8 mouse cellular contexts compared by ENCODE assay signal in the genomic region with DNA sequence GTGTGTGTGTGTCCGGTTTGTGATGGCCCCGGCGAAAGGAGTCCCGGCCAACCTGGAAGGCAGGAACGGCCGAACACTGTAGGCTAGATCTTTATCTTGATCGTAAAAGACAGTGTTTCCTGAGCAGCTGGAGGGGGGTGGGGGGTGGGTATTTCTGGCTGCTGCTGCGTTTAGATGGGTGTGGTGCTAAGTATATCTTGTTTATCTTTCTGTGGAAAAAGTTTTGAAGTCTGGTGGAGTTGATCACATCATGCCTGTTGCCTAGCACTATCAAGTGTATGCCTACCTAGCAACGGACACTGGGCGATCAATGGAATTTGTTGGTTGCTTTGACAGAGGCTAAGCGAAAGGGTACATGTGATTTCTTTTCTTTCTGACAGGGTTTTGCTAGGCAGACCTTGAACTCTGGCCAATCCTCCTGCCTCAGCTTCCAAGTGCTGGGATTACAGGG. TPM values are rescaled to one million over a fixed set of nuclear protein-coding genes. Genes with fewer than 3 reads are reported as not detected.
DNase-seq lines count a peak whose midpoint lies in the region; ATAC-seq and TF ChIP-seq lines count a peak whose summit lies in the region.

No protein-coding gene starts in this region.

- no peaks in the 10 kb centered on the region for H3K27me3 ChIP-seq in ES-Bruce4 (ENCODE audit: control insufficient read depth, insufficient read depth, low read length, poor library complexity, severe bottlenecking)
- no peaks in the 10 kb centered on the region for H3K27me3 ChIP-seq in embryonic facial prominence, embryonic 11.5 days (ENCODE audit: control insufficient read depth, insufficient read depth, low read length)
- H3K27me3 ChIP-seq in hindbrain, embryonic 10.5 days (ENCODE audit: insufficient read depth, poor library complexity, severe bottlenecking) = no peaks in the 10 kb centered on the region
- no peaks in the 10 kb centered on the region for H3K27me3 ChIP-seq in liver, embryonic 16.5 days (ENCODE audit: control insufficient read depth, insufficient read depth, low read depth, low read length)
- H3K27me3 ChIP-seq in neural tube, embryonic 13.5 days = no peaks in the 10 kb centered on the region

- ATAC-seq in embryonic facial prominence, embryonic 11.5 days (replicated peaks; ENCODE audit: insufficient number of reproducible peaks, low FRiP score, low TSS enrichment, low read depth) = peak; percentile 1; the same call in 1 of the 2 replicates
- ATAC-seq in liver, embryonic 16.5 days (ENCODE audit: low read depth) = peak; percentile 25
- ATAC-seq in neural tube, embryonic 13.5 days (ENCODE audit: low read depth) = peak; percentile 10; the same call in 1 of the 2 replicates

- no peak for TF ChIP-seq EP300 in ES-Bruce4 (IDR thresholded peaks at IDR 0.05; ENCODE audit: insufficient read depth, low read depth, low read length)

- peak overlapping the region; percentile 79 for H3K4me2 ChIP-seq in embryonic facial prominence, embryonic 11.5 days (ENCODE audit: low read depth, low read length)
- peak overlapping the region; percentile 77 for H3K4me2 ChIP-seq in liver, embryonic 16.5 days (ENCODE audit: low read depth, low read length)
- peak overlapping the region; percentile 81 for H3K4me2 ChIP-seq in neural tube, embryonic 13.5 days

- peak overlapping the region; percentile 95 for H3K9ac ChIP-seq in ES-Bruce4 (ENCODE audit: low read depth, poor library complexity, severe bottlenecking)
- peak overlapping the region; percentile 98 for H3K9ac ChIP-seq in embryonic facial prominence, embryonic 11.5 days (replicated peaks; ENCODE audit: low read length)
- H3K9ac ChIP-seq in liver, embryonic 16.5 days (ENCODE audit: low read depth, low read length) = peak overlapping the region; percentile 81
- H3K9ac ChIP-seq in neural tube, embryonic 13.5 days = peak overlapping the region; percentile 96

- H3K9me3 ChIP-seq in ES-Bruce4 (replicated peaks; ENCODE audit: control insufficient read depth, insufficient read depth, low read length, poor library complexity, severe bottlenecking) = no peaks in the 10 kb centered on the region
- H3K9me3 ChIP-seq in embryonic facial prominence, embryonic 11.5 days (replicated peaks; ENCODE audit: control insufficient read depth, low read length) = no peaks in the 10 kb centered on the region
- H3K9me3 ChIP-seq in hindbrain, embryonic 10.5 days = no peaks in the 10 kb centered on the region
- no peaks in the 10 kb centered on the region for H3K9me3 ChIP-seq in liver, embryonic 16.5 days (replicated peaks; ENCODE audit: control insufficient read depth, low read length)
- no peaks in the 10 kb centered on the region for H3K9me3 ChIP-seq in neural tube, embryonic 13.5 days

- no peak for TF ChIP-seq POLR2A in ES-Bruce4 (IDR thresholded peaks at IDR 0.05; ENCODE audit: insufficient read depth, low read length)

- peak overlapping the region; percentile 3; the same call in 1 of the 2 replicates for H3K27ac ChIP-seq in ES-Bruce4 (ENCODE audit: insufficient read depth, low read length)
- peak overlapping the region; percentile 97 for H3K27ac ChIP-seq in embryonic facial prominence, embryonic 11.5 days (replicated peaks; ENCODE audit: low read depth, low read length)
- H3K27ac ChIP-seq in hindbrain, embryonic 10.5 days = peak overlapping the region; percentile 99
- peak overlapping the region; percentile 90 for H3K27ac ChIP-seq in liver, embryonic 16.5 days (ENCODE audit: low read length)
- peak overlapping the region; percentile 99 for H3K27ac ChIP-seq in neural tube, embryonic 13.5 days (replicated peaks)

- peak; percentile 56 for DNase-seq in cerebellum, adult 9-10 months
- no peak for DNase-seq in cerebellum, postnatal 4 days (ENCODE audit: low spot score in 2 of 2)
- DNase-seq in embryonic facial prominence, embryonic 11.5 days (ENCODE audit: low spot score) = peak; percentile 50
- DNase-seq in hindbrain, embryonic 10.5 days (ENCODE audit: low spot score) = no peak
- no peak for DNase-seq in urinary bladder, postnatal 10 days (ENCODE audit: low spot score)

- TF ChIP-seq CTCF in ES-Bruce4 (IDR thresholded peaks at IDR 0.05; ENCODE audit: low read depth, low read length) = no peak

- H3K4me1 ChIP-seq in ES-Bruce4 (ENCODE audit: control insufficient read depth, insufficient read depth, low read length) = peaks cover 3% of the 10 kb centered on the region
- peaks cover 4% of the 10 kb centered on the region for H3K4me1 ChIP-seq in embryonic facial prominence, embryonic 11.5 days (ENCODE audit: control insufficient read depth, insufficient read depth, low read length)
- peaks cover 36% of the 10 kb centered on the region for H3K4me1 ChIP-seq in hindbrain, embryonic 10.5 days (replicated peaks)
- peaks cover 4% of the 10 kb centered on the region for H3K4me1 ChIP-seq in liver, embryonic 16.5 days (ENCODE audit: control insufficient read depth, low read depth, low read length)
- peaks cover 57% of the 10 kb centered on the region for H3K4me1 ChIP-seq in neural tube, embryonic 13.5 days (replicated peaks)

- 1% methylated on average over 11 of the region's 11 CpGs for WGBS in embryonic facial prominence, embryonic 11.5 days
- WGBS in hindbrain, embryonic 10.5 days = under 1% methylated on average over 11 of the region's 11 CpGs
- WGBS in liver, embryonic 16.5 days (ENCODE audit: insufficient replicate concordance) = 2% methylated on average over 11 of the region's 11 CpGs
- WGBS in neural tube, embryonic 13.5 days = 1% methylated on average over 11 of the region's 11 CpGs

- no peaks in the 10 kb centered on the region for H3K36me3 ChIP-seq in ES-Bruce4 (ENCODE audit: control insufficient read depth, insufficient read depth, low read length, poor library complexity, severe bottlenecking)
- H3K36me3 ChIP-seq in embryonic facial prominence, embryonic 11.5 days (replicated peaks; ENCODE audit: control insufficient read depth, insufficient read depth, low read depth, low read length) = no peaks in the 10 kb centered on the region
- H3K36me3 ChIP-seq in hindbrain, embryonic 10.5 days = peaks cover 35% of the 10 kb centered on the region
- no peaks in the 10 kb centered on the region for H3K36me3 ChIP-seq in liver, embryonic 16.5 days (ENCODE audit: control insufficient read depth, insufficient read depth)
- no peaks in the 10 kb centered on the region for H3K36me3 ChIP-seq in neural tube, embryonic 13.5 days

- peak overlapping the region; percentile 77 for H3K4me3 ChIP-seq in ES-Bruce4 (ENCODE audit: low read depth, low read length)
- H3K4me3 ChIP-seq in embryonic facial prominence, embryonic 11.5 days (ENCODE audit: low read depth, low read length) = peak overlapping the region; percentile 81
- H3K4me3 ChIP-seq in hindbrain, embryonic 10.5 days = peak overlapping the region; percentile 84
- H3K4me3 ChIP-seq in liver, embryonic 16.5 days (ENCODE audit: low read depth, low read length) = peak overlapping the region; percentile 71
- peak overlapping the region; percentile 75 for H3K4me3 ChIP-seq in neural tube, embryonic 13.5 days

RNA-seq across cellular contexts. Expression of a gene that starts 1.1 kb away (rescaled TPM):
- polyA plus RNA-seq in ES-Bruce4 (2011; ENCODE audit: insufficient read depth, insufficient read length, low read depth, missing spikeins) = 27.1 and 34.2 TPM in 2 replicates
- 54.4 and 57.4 TPM in 2 replicates for polyA plus RNA-seq in embryonic facial prominence, embryonic 11.5 days (2014; fragmentation: Nextera tagmentation; extraction: Ambion mirVana)
- polyA plus RNA-seq in hindbrain, embryonic 10.5 days (2016; fragmentation: Nextera tagmentation; extraction: Ambion mirVana) = 31.4 and 34.4 TPM in 2 replicates
- polyA plus RNA-seq in liver, embryonic 16.5 days (2015; fragmentation: Nextera tagmentation; extraction: Ambion mirVana) = 4.0 and 4.3 TPM in 2 replicates
- polyA plus RNA-seq in neural tube, embryonic 13.5 days (2015; fragmentation: Nextera tagmentation; extraction: Ambion mirVana) = 22.7 and 25.7 TPM in 2 replicates

RNA-seq across cellular contexts. Expression of a gene that starts 49.7 kb away (rescaled TPM):
- not detected in 2 replicates for polyA plus RNA-seq in ES-Bruce4 (2011; ENCODE audit: insufficient read depth, insufficient read length, low read depth, missing spikeins)
- 0.38 TPM in 1 of 2 replicates, not detected in the other for polyA plus RNA-seq in embryonic facial prominence, embryonic 11.5 days (2014; fragmentation: Nextera tagmentation; extraction: Ambion mirVana)
- 0.21 TPM in 1 of 2 replicates, not detected in the other for polyA plus RNA-seq in hindbrain, embryonic 10.5 days (2016; fragmentation: Nextera tagmentation; extraction: Ambion mirVana)
- polyA plus RNA-seq in liver, embryonic 16.5 days (2015; fragmentation: Nextera tagmentation; extraction: Ambion mirVana) = not detected in 2 replicates
- polyA plus RNA-seq in neural tube, embryonic 13.5 days (2015; fragmentation: Nextera tagmentation; extraction: Ambion mirVana) = 1.0 and 1.6 TPM in 2 replicates

Comparison
In these comparisons a context has a peak if more than half of its experiments do, and no peak if none do; other contexts are left out.
1. DNase-seq: peak in cerebellum, adult 9-10 months (single experiment) and embryonic facial prominence, embryonic 11.5 days (single experiment); none in cerebellum, postnatal 4 days (0 of 2), hindbrain, embryonic 10.5 days (single experiment) and urinary bladder, postnatal 10 days (single experiment).
2. H3K27ac ChIP-seq: peak in every context shown above with its lines; median percentile 99 in hindbrain, embryonic 10.5 days; 99 in neural tube, embryonic 13.5 days; 97 in embryonic facial prominence, embryonic 11.5 days; 90 in liver, embryonic 16.5 days; 3 in ES-Bruce4.
3. Peak in every context shown above with its lines, with median percentiles within 50 percentile points of each other: H3K4me3 ChIP-seq, H3K9ac ChIP-seq, ATAC-seq and H3K4me2 ChIP-seq.